19 mouse cellular contexts compared by ENCODE assay signal in the genomic region with DNA sequence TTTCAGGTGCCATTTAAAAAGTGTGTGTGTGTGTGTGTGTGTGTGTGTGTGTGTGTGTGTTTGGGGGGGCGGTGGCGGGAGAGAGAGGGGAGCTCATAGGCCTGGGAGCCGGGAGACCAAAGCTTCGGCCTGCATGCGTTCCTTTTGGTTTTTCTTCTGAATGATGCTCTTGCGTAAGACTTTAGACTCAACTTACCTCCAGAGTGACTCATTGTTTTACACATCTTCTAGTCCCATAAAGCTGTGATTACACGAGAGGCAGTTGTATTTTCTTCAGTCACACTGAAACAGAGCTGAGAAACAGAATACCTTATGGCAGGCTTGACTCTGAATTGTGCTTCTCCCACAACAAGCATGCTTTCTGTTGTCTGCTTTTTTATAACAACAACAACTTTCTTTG. TPM values are rescaled to one million over a fixed set of nuclear protein-coding genes. Genes with fewer than 3 reads are reported as not detected.
DNase-seq lines count a peak whose midpoint lies in the region; ATAC-seq and TF ChIP-seq lines count a peak whose summit lies in the region.
"Had no signal": no experiment of that assay in that cellular context is flagged by ENCODE, and none has a peak within 500 bp of the region (broad histone marks: within the 10 kb centered on the region; RNA-seq: fewer than 3 reads in every experiment).

No protein-coding gene starts in this region.

- TF ChIP-seq EP300 in liver, postnatal 0 days (IDR thresholded peaks at IDR 0.05; ENCODE audit: low read depth), result no peak

- no peak for ATAC-seq in liver, postnatal 0 days
- no peak for ATAC-seq in liver, embryonic 11.5 days (replicated peaks; ENCODE audit: low FRiP score)
- ATAC-seq in CD4-positive, CD25-positive, alpha-beta regulatory T cell, adult 4 months, result peak; percentile 42
- ATAC-seq in intestine, embryonic 15.5 days, result peak; percentile 23; the same call in 1 of the 2 replicates
- no peak for ATAC-seq in hindbrain, embryonic 14.5 days (ENCODE audit: low FRiP score)
- ATAC-seq: liver, embryonic 12.5 days had no signal

- DNase-seq in liver, postnatal 0 days, result no peak
- DNase-seq in liver, embryonic 11.5 days (ENCODE audit: low spot score), result no peak
- DNase-seq in hindbrain, embryonic 14.5 days (ENCODE audit: low spot score), result no peak
- DNase-seq in cerebellum, postnatal 4 days (ENCODE audit: low spot score in 2 of 2), result no peak
- no peak for DNase-seq in thymus, postnatal 4 days
- DNase-seq: cerebellum, adult 8-10 months; kidney, postnatal 10 days; thymus, postnatal 36 days had no signal

- WGBS in liver, postnatal 0 days (ENCODE audit: insufficient replicate concordance), result 75% methylated on average over 7 of the region's 7 CpGs
- 83% methylated on average over 7 of the region's 7 CpGs for WGBS in liver, embryonic 11.5 days
- WGBS in intestine, embryonic 15.5 days, result 76% methylated on average over 7 of the region's 7 CpGs
- WGBS in hindbrain, embryonic 14.5 days, result 91% methylated on average over 7 of the region's 7 CpGs

- no peak overlapping the region for H3K27ac ChIP-seq in liver, postnatal 0 days (ENCODE audit: low read depth)
- H3K27ac ChIP-seq in liver, embryonic 11.5 days (ENCODE audit: low read depth, low read length), result no peak overlapping the region
- H3K27ac ChIP-seq in intestine, embryonic 15.5 days, result no peak overlapping the region
- H3K27ac ChIP-seq in hindbrain, embryonic 14.5 days, result no peak overlapping the region
- H3K27ac ChIP-seq: midbrain, embryonic 10.5 days; neural tube, embryonic 15.5 days had no signal

- no peaks in the 10 kb centered on the region for H3K27me3 ChIP-seq in liver, postnatal 0 days (ENCODE audit: insufficient read depth, low read length)
- no peaks in the 10 kb centered on the region for H3K27me3 ChIP-seq in liver, embryonic 11.5 days (replicated peaks; ENCODE audit: control insufficient read depth, insufficient read depth, low read length)
- H3K27me3 ChIP-seq in intestine, embryonic 15.5 days (replicated peaks), result no peaks in the 10 kb centered on the region
- no peaks in the 10 kb centered on the region for H3K27me3 ChIP-seq in hindbrain, embryonic 14.5 days (ENCODE audit: control insufficient read depth, insufficient read depth, low read length)
- H3K27me3 ChIP-seq: heart, embryonic 15.5 days; liver, embryonic 12.5 days; neural tube, embryonic 15.5 days had no signal

- H3K4me1 ChIP-seq in liver, postnatal 0 days (ENCODE audit: insufficient read depth), result peaks cover 56% of the 10 kb centered on the region
- peaks cover 36% of the 10 kb centered on the region for H3K4me1 ChIP-seq in liver, embryonic 11.5 days (replicated peaks; ENCODE audit: control insufficient read depth, insufficient read depth, low read length)
- peaks cover 25% of the 10 kb centered on the region for H3K4me1 ChIP-seq in intestine, embryonic 15.5 days (replicated peaks)
- peaks cover 8% of the 10 kb centered on the region; the same call in 1 of the 2 replicates for H3K4me1 ChIP-seq in hindbrain, embryonic 14.5 days (replicated peaks; ENCODE audit: control insufficient read depth, insufficient read depth, low read length)

- H3K9ac ChIP-seq in liver, postnatal 0 days (replicated peaks), result no peak overlapping the region
- no peak overlapping the region for H3K9ac ChIP-seq in liver, embryonic 11.5 days (ENCODE audit: low read depth, low read length)
- no peak overlapping the region for H3K9ac ChIP-seq in intestine, embryonic 15.5 days
- no peak overlapping the region for H3K9ac ChIP-seq in hindbrain, embryonic 14.5 days
- H3K9ac ChIP-seq: heart, embryonic 15.5 days; liver, embryonic 12.5 days; neural tube, embryonic 15.5 days had no signal

- TF ChIP-seq CTCF in liver, postnatal 0 days (IDR thresholded peaks at IDR 0.05; ENCODE audit: low read depth), result no peak

- H3K4me2 ChIP-seq in liver, postnatal 0 days (ENCODE audit: low read depth, low read length), result peak overlapping the region; percentile 4
- H3K4me2 ChIP-seq in liver, embryonic 11.5 days, result no peak overlapping the region
- no peak overlapping the region for H3K4me2 ChIP-seq in intestine, embryonic 15.5 days (replicated peaks)
- H3K4me2 ChIP-seq in hindbrain, embryonic 14.5 days (replicated peaks), result no peak overlapping the region
- H3K4me2 ChIP-seq: liver, embryonic 12.5 days; neural tube, embryonic 15.5 days had no signal

- no peak overlapping the region for H3K4me3 ChIP-seq in liver, postnatal 0 days (ENCODE audit: low read depth, low read length)
- no peak overlapping the region for H3K4me3 ChIP-seq in liver, embryonic 11.5 days (ENCODE audit: low read depth, low read length)
- no peak overlapping the region for H3K4me3 ChIP-seq in intestine, embryonic 15.5 days (replicated peaks)
- H3K4me3 ChIP-seq in hindbrain, embryonic 14.5 days (replicated peaks; ENCODE audit: low read length), result no peak overlapping the region
- H3K4me3 ChIP-seq: heart, embryonic 15.5 days; liver, embryonic 12.5 days; midbrain, embryonic 10.5 days; neural tube, embryonic 15.5 days had no signal

- no peaks in the 10 kb centered on the region for H3K9me3 ChIP-seq in liver, postnatal 0 days (ENCODE audit: low read length)
- H3K9me3 ChIP-seq in liver, embryonic 11.5 days (ENCODE audit: control insufficient read depth, low read length), result no peaks in the 10 kb centered on the region
- H3K9me3 ChIP-seq in intestine, embryonic 15.5 days, result no peaks in the 10 kb centered on the region
- H3K9me3 ChIP-seq in hindbrain, embryonic 14.5 days (ENCODE audit: control insufficient read depth, low read length), result no peaks in the 10 kb centered on the region
- H3K9me3 ChIP-seq: heart, embryonic 15.5 days; liver, embryonic 12.5 days; midbrain, embryonic 10.5 days; neural tube, embryonic 15.5 days had no signal

- H3K36me3 ChIP-seq in liver, postnatal 0 days (replicated peaks; ENCODE audit: insufficient read depth, low read length), result no peaks in the 10 kb centered on the region; the same call in 1 of the 2 replicates
- peaks cover 17% of the 10 kb centered on the region; the same call in 1 of the 2 replicates for H3K36me3 ChIP-seq in liver, embryonic 11.5 days (ENCODE audit: control insufficient read depth, insufficient read depth, low read length)
- H3K36me3 ChIP-seq in intestine, embryonic 15.5 days, result no peaks in the 10 kb centered on the region
- no peaks in the 10 kb centered on the region; the same call in 1 of the 2 replicates for H3K36me3 ChIP-seq in hindbrain, embryonic 14.5 days (replicated peaks; ENCODE audit: control insufficient read depth, insufficient read depth)

RNA-seq across cellular contexts. Expression of gene Snd1, which starts 12.0 kb away (rescaled TPM):
- polyA plus RNA-seq in liver, postnatal 0 days (2015; fragmentation: Nextera tagmentation; extraction: Ambion mirVana), result 29.7 and 34.9 TPM in 2 replicates
- polyA plus RNA-seq in liver, embryonic 11.5 days (2014; fragmentation: Nextera tagmentation; extraction: Ambion mirVana), result 107 and 117 TPM in 2 replicates
- polyA plus RNA-seq in CD4-positive, CD25-positive, alpha-beta regulatory T cell, adult 4 months (2017; shearing (Covaris generic)), result 10 to 100 TPM; 46.2 to 67.2 TPM
- 128 and 138 TPM in 2 replicates for polyA plus RNA-seq in intestine, embryonic 15.5 days (2015; fragmentation: Nextera tagmentation; extraction: Ambion mirVana)
- polyA plus RNA-seq in hindbrain, embryonic 14.5 days (2014; fragmentation: Nextera tagmentation; extraction: Ambion mirVana), result 79.1 and 81.6 TPM in 2 replicates

RNA-seq across cellular contexts. Expression of gene Pax4, which starts 37.8 kb away (rescaled TPM):
- polyA plus RNA-seq in liver, postnatal 0 days (2015; fragmentation: Nextera tagmentation; extraction: Ambion mirVana), result not detected in 2 replicates
- polyA plus RNA-seq in liver, embryonic 11.5 days (2014; fragmentation: Nextera tagmentation; extraction: Ambion mirVana), result 0.26 TPM in 1 of 2 replicates, not detected in the other
- polyA plus RNA-seq in CD4-positive, CD25-positive, alpha-beta regulatory T cell, adult 4 months (2017; shearing (Covaris generic)), result not detected
- polyA plus RNA-seq in intestine, embryonic 15.5 days (2015; fragmentation: Nextera tagmentation; extraction: Ambion mirVana), result 2.2 and 2.9 TPM in 2 replicates
- not detected in 2 replicates for polyA plus RNA-seq in hindbrain, embryonic 14.5 days (2014; fragmentation: Nextera tagmentation; extraction: Ambion mirVana)
- polyA plus RNA-seq: embryonic facial prominence, embryonic 14.5 days; forebrain, embryonic 11.5 days; gonadal fat pad, adult 2 months; heart, embryonic 15.5 days; liver, embryonic 12.5 days; lung, embryonic 16.5 days; neural tube, embryonic 15.5 days; testis, adult 2 months had no signal

RNA-seq across cellular contexts. Expression of gene Gcc1, which starts 58.7 kb away (rescaled TPM):
- 2.8 and 2.9 TPM in 2 replicates for polyA plus RNA-seq in liver, postnatal 0 days (2015; fragmentation: Nextera tagmentation; extraction: Ambion mirVana)
- polyA plus RNA-seq in liver, embryonic 11.5 days (2014; fragmentation: Nextera tagmentation; extraction: Ambion mirVana), result 5.8 and 6.7 TPM in 2 replicates
- 10 to 100 TPM in 1 of 2 experiments, 1 to 10 TPM in 1; 7.9 to 15.8 TPM for polyA plus RNA-seq in CD4-positive, CD25-positive, alpha-beta regulatory T cell, adult 4 months (2017; shearing (Covaris generic))
- 8.5 and 8.7 TPM in 2 replicates for polyA plus RNA-seq in intestine, embryonic 15.5 days (2015; fragmentation: Nextera tagmentation; extraction: Ambion mirVana)
- 8.6 and 10.2 TPM in 2 replicates for polyA plus RNA-seq in hindbrain, embryonic 14.5 days (2014; fragmentation: Nextera tagmentation; extraction: Ambion mirVana)

RNA-seq across cellular contexts. Expression of gene Fscn3, which starts 59.3 kb away (rescaled TPM):
- polyA plus RNA-seq in liver, postnatal 0 days (2015; fragmentation: Nextera tagmentation; extraction: Ambion mirVana), result 0.06 and 0.11 TPM in 2 replicates
- 0.33 and 0.55 TPM in 2 replicates for polyA plus RNA-seq in liver, embryonic 11.5 days (2014; fragmentation: Nextera tagmentation; extraction: Ambion mirVana)
- polyA plus RNA-seq in CD4-positive, CD25-positive, alpha-beta regulatory T cell, adult 4 months (2017; shearing (Covaris generic)), result not detected
- polyA plus RNA-seq in intestine, embryonic 15.5 days (2015; fragmentation: Nextera tagmentation; extraction: Ambion mirVana), result not detected in 2 replicates
- polyA plus RNA-seq in hindbrain, embryonic 14.5 days (2014; fragmentation: Nextera tagmentation; extraction: Ambion mirVana), result not detected in 2 replicates
- polyA plus RNA-seq: embryonic facial prominence, embryonic 14.5 days; forebrain, embryonic 11.5 days; heart, embryonic 15.5 days; midbrain, embryonic 10.5 days; neural tube, embryonic 15.5 days had no signal

Comparison
In these comparisons a context has a peak if more than half of its experiments do, and no peak if none do; other contexts are left out.
1. ATAC-seq: peak in CD4-positive, CD25-positive, alpha-beta regulatory T cell, adult 4 months (single experiment) and intestine, embryonic 15.5 days (single experiment); none in liver, postnatal 0 days (single experiment), liver, embryonic 11.5 days (single experiment) and hindbrain, embryonic 14.5 days (single experiment).